Mouse (Mus musculus) hindbrain, embryonic 13.5 days (tissue): ENCODE data around the gene Pnrc1. TPM values are rescaled to one million over a fixed set of nuclear protein-coding genes. Genes with fewer than 3 reads are reported as not detected.

Source experiments
- ATAC-seq: fragments of 200-750 bp; cut with Nextera tagmentation; 2 replicates; pipeline ENCODE4 v1.8.0; 2017; ENCODE audit warnings: moderate TSS enrichment; ENCODE audit not compliant: low FRiP score
- H3K27ac ChIP-seq: fragments of 300-500 bp; sonication (generic); 2 replicates; pipeline ENCODE4 v1.5.1; 2015; ENCODE audit warnings: inconsistent platforms, mild to moderate bottlenecking, moderate library complexity
- H3K27me3 ChIP-seq: fragments of 300-500 bp; sonication (generic); 2 replicates; pipeline ENCODE4 v1.6.1; 2015; ENCODE audit warnings: mild to moderate bottlenecking, inconsistent platforms
- H3K36me3 ChIP-seq: fragments of 300-500 bp; sonication (generic); 2 replicates; pipeline ENCODE4 v1.6.1; 2015; ENCODE audit warnings: mild to moderate bottlenecking, inconsistent platforms
- H3K4me1 ChIP-seq: fragments of 300-500 bp; sonication (generic); replicated peaks from 2 replicates; pipeline ENCODE4 v1.6.1; 2015; ENCODE audit warnings: inconsistent platforms
- H3K4me2 ChIP-seq: fragments of 300-500 bp; sonication (generic); 2 replicates; pipeline ENCODE4 v1.6.1; 2015; ENCODE audit warnings: inconsistent platforms, mild to moderate bottlenecking, moderate library complexity
- H3K4me3 ChIP-seq: fragments of 300-500 bp; sonication (generic); 2 replicates; pipeline ENCODE4 v1.5.1; 2015; ENCODE audit warnings: mild to moderate bottlenecking, inconsistent platforms
- H3K9ac ChIP-seq: fragments of 300-500 bp; sonication (generic); 2 replicates; pipeline ENCODE4 v1.6.1; 2015; ENCODE audit warnings: mild to moderate bottlenecking, inconsistent platforms
- H3K9me3 ChIP-seq: fragments of 300-500 bp; sonication (generic); 2 replicates; pipeline ENCODE4 v1.6.1; 2016; ENCODE audit warnings: inconsistent platforms
- WGBS: fragments of 180-500 bp; shearing (Covaris S2); methylation state at CpG from one replicate; pipeline ENCODE4 v1.1.7; 2015; 5-methylcytosine and 5-hydroxymethylcytosine counted together
- polyA plus RNA-seq: library from polyadenylated mRNA; unstranded; fragments of >200 nt; fragmentation: Nextera tagmentation; extraction: Ambion mirVana; gene quantifications from 2 replicates; pipeline ENCODE4 v1.2.1, GENCODE M21; 2015

Pnrc1 gene
- polyA plus RNA-seq, 1 experiment from 2014 or later, result 69.5 TPM

GRCm38 (mm10) chr4:33243016-33243758 lies 46.8 kb downstream of the Pnrc1 start:
- no peak for ATAC-seq
- no peak overlapping the region for H3K4me3 ChIP-seq
- H3K4me2 ChIP-seq, result no peak overlapping the region
- 0 out of 2 replicates have a peak overlapping the region, but pooled peaks have one; percentile 18 for H3K27ac ChIP-seq
- H3K9ac ChIP-seq, result no peak overlapping the region
- peaks cover 26% of the 10 kb centered on the region for H3K4me1 ChIP-seq
- H3K9me3 ChIP-seq, result no peaks in the 10 kb centered on the region
- no peaks in the 10 kb centered on the region for H3K27me3 ChIP-seq
- H3K36me3 ChIP-seq, result peaks cover 41% of the 10 kb centered on the region
- 84% methylated on average over 12 of the region's 12 CpGs for WGBS

- 70% methylated on average over 5 of the region's 5 CpGs for WGBS
- Histone ChIP-seq H3K27me3 (no peaks in the 10 kb centered on the region), H3K4me3 (no peak overlapping the region), H3K4me1 (peaks cover 26% of the 10 kb centered on the region), H3K9me3 (no peaks in the 10 kb centered on the region), H3K27ac (0 out of 2 replicates have a peak overlapping the region, but pooled peaks have one; percentile 18), H3K4me2 (no peak overlapping the region), H3K36me3 (peaks cover 41% of the 10 kb centered on the region), H3K9ac (no peak overlapping the region)
- no peak for ATAC-seq
Observed at GRCm38 (mm10) chr4:33242536-33242935, 47.4 kb downstream of the Pnrc1 start.

GRCm38 (mm10) chr4:33230881-33231280 lies 59.1 kb downstream of the Pnrc1 start:
- H3K4me2 ChIP-seq, result no peak overlapping the region
- H3K27ac ChIP-seq, result no peak overlapping the region
- H3K36me3 ChIP-seq, result peaks cover 37% of the 10 kb centered on the region
- H3K4me1 ChIP-seq, result no peaks in the 10 kb centered on the region
- no peak for ATAC-seq
- 93% methylated on average over 18 of the region's 18 CpGs for WGBS
- H3K27me3 ChIP-seq, result no peaks in the 10 kb centered on the region
- H3K9ac ChIP-seq, result no peak overlapping the region
- no peak overlapping the region for H3K4me3 ChIP-seq
- H3K9me3 ChIP-seq, result no peaks in the 10 kb centered on the region

DNA sequence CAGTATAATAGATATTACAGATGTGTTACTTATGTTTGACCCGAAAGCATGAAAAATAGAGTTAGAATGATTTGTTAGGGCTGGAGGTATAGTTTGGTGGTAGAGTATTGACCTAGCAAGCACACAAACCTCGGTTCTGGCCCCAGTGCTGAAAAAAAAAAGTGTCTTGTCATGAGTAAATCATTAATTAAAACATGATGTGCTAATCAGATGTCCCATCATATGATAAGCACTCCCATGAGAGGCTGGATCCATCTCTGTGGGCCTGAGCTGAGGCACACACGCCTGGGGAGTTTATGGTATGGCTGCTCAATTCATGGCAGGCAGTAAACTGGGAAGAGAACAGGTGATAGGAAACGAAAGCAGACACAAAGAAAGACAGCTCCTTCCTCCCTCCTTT lies 60.3 kb downstream of the Pnrc1 start:
- no peak overlapping the region for H3K4me3 ChIP-seq
- H3K4me2 ChIP-seq, result no peak overlapping the region
- no peaks in the 10 kb centered on the region for H3K27me3 ChIP-seq
- 84% methylated on average over 4 of the region's 4 CpGs for WGBS
- no peak for ATAC-seq
- H3K9ac ChIP-seq, result no peak overlapping the region
- H3K27ac ChIP-seq, result no peak overlapping the region
- H3K36me3 ChIP-seq, result peaks cover 40% of the 10 kb centered on the region
- H3K9me3 ChIP-seq, result no peaks in the 10 kb centered on the region
- no peaks in the 10 kb centered on the region for H3K4me1 ChIP-seq

DNA sequence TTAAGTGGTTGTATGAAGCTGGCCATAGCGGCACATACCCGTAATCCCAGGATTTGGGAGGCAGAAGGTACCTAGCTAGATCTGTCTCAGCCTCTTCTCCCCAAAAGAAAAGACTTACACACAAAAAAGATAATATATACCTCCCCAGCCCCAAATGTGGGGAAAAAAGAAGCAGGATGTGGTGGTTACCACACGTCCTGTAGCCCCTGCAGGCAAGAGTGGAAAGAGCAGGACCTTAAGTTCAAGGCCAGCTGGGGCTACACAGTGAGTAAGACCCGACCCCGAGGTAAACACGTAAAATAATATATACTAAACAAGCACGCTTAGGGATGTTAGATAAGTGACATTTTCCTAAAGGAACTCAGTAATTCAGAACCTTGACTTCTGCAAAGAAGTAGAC lies 62.8 kb downstream of the Pnrc1 start:
- Histone ChIP-seq H3K27ac (no peak overlapping the region), H3K4me2 (no peak overlapping the region), H3K4me1 (no peaks in the 10 kb centered on the region), H3K9me3 (no peaks in the 10 kb centered on the region), H3K27me3 (no peaks in the 10 kb centered on the region), H3K36me3 (peaks cover 30% of the 10 kb centered on the region), H3K4me3 (no peak overlapping the region), H3K9ac (no peak overlapping the region)
- ATAC-seq, result no peak
- 90% methylated on average over 7 of the region's 7 CpGs for WGBS

GRCm38 (mm10) chr4:33224003-33224675 lies 65.8 kb downstream of the Pnrc1 start:
- Histone ChIP-seq H3K27me3 (no peaks in the 10 kb centered on the region), H3K9ac (no peak overlapping the region), H3K4me3 (no peak overlapping the region), H3K27ac (no peak overlapping the region), H3K9me3 (no peaks in the 10 kb centered on the region), H3K4me2 (no peak overlapping the region), H3K36me3 (peaks cover 19% of the 10 kb centered on the region), H3K4me1 (peaks cover 5% of the 10 kb centered on the region; the same call in 1 of the 2 replicates)
- ATAC-seq, result no peak
- WGBS, result 81% methylated on average over 7 of the region's 7 CpGs

DNA sequence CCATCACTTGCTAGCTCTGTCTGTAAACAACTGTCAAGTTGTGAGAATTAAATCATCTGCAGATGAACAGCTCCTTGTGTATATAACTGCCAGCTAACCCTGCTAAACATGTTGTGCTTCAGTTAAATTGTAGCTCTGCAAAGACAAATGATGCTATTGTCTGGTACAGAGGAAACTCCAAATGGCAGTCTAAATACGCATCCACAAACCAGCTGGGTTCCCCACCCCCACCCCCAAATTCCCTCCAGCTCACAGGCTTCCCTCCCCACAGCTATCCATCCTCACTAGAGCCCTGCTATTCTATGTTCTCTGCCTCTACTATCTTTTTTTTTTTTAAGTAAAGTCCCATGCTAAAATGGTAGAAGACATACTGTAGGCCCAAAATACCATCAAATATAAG lies 68.1 kb downstream of the Pnrc1 start:
- Histone ChIP-seq H3K9ac (no peak overlapping the region), H3K36me3 (peaks cover 8% of the 10 kb centered on the region), H3K4me2 (no peak overlapping the region), H3K27me3 (no peaks in the 10 kb centered on the region), H3K4me3 (no peak overlapping the region), H3K9me3 (no peaks in the 10 kb centered on the region), H3K27ac (no peak overlapping the region), H3K4me1 (peaks cover 5% of the 10 kb centered on the region; the same call in 1 of the 2 replicates)
- WGBS, result 36% methylated on average over 1 of the region's 1 CpGs
- ATAC-seq, result no peak

GRCm38 (mm10) chr4:33208881-33209841 lies 80.8 kb downstream of the Pnrc1 start, which contains the start of gene Srsf12:
Srsf12 (plus strand) TSS chr4:33208991.
- Histone ChIP-seq H3K4me3 (peak within 1 kb of the TSS; percentile 79), H3K4me1 (peaks cover 23% of the 10 kb centered on the region), H3K27me3 (peaks cover 3% of the 10 kb centered on the region; the same call in 1 of the 2 replicates), H3K4me2 (peak within 1 kb of the TSS; percentile 89), H3K36me3 (peaks cover 3% of the 10 kb centered on the region), H3K9me3 (peaks cover 3% of the 10 kb centered on the region; the same call in 1 of the 2 replicates), H3K9ac (peak within 1 kb of the TSS; percentile 93), H3K27ac (peak within 1 kb of the TSS; percentile 88)
- ATAC-seq, result peak; percentile 93
- 3% methylated on average over 65 of the region's 65 CpGs for WGBS

GRCm38 (mm10) chr4:33207551-33207950 lies 82.4 kb downstream of the Pnrc1 start:
- ATAC-seq, result no peak
- WGBS, result 72% methylated on average over 2 of the region's 2 CpGs

DNA sequence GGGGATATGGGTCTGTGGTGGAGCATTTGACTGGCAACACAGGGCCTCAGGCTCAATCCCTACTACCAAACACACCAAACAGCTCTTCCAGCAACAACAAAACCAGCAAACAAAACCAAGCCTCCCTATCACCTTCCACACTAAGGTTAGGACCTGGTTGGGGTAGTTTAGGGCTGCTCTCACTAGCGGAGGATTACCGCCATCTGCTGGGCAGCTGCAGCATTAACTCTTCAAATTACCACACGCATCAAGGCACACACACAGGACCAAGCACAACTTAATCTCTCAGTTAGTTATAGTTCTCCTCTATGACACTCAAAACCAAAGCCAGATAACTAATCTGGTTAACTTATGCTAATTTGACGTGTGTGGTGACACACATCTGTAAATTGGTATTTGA lies 85.3 kb downstream of the Pnrc1 start:
- H3K4me3 ChIP-seq, result no peak overlapping the region
- H3K4me2 ChIP-seq, result no peak overlapping the region
- H3K27ac ChIP-seq, result no peak overlapping the region
- no peak overlapping the region for H3K9ac ChIP-seq
- no peaks in the 10 kb centered on the region for H3K9me3 ChIP-seq
- peaks cover 3% of the 10 kb centered on the region; the same call in 1 of the 2 replicates for H3K27me3 ChIP-seq
- H3K36me3 ChIP-seq, result no peaks in the 10 kb centered on the region
- 2% methylated on average over 4 of the region's 4 CpGs for WGBS
- ATAC-seq, result no peak
- peaks cover 13% of the 10 kb centered on the region for H3K4me1 ChIP-seq

More at GRCm38 (mm10) chr4:33207551-33207950, 82.4 kb downstream of the Pnrc1 start:
- Histone ChIP-seq H3K9me3 (no peaks in the 10 kb centered on the region), H3K9ac (no peak overlapping the region), H3K4me1 (peaks cover 23% of the 10 kb centered on the region), H3K27me3 (peaks cover 3% of the 10 kb centered on the region; the same call in 1 of the 2 replicates), H3K4me3 (no peak overlapping the region), H3K4me2 (no peak overlapping the region), H3K27ac (no peak overlapping the region), H3K36me3 (no peaks in the 10 kb centered on the region; the same call in 1 of the 2 replicates)

DNA sequence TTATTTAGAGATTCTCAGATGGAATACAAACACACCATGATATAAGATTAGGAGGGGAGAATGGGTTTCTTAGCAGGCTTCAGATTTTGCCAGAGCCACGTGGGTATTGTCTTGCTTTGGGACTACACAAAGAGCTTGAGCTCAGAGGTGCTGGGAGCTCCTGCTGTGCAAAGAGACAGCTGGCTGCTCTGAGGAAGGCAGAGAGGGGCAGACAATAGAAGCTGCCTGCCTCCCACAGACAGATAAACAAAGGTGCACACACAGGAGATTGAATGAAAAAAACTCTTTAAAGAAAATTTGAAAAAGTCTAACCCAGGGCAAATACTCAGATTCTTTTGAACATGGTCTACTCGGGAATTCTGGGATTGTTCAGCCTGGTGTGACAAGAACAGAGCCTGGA lies 91.8 kb downstream of the Pnrc1 start:
- H3K9me3 ChIP-seq, result 0 out of 2 replicates have a peak, but pooled peaks cover 3% of the 10 kb centered on the region
- H3K4me3 ChIP-seq, result no peak overlapping the region
- no peaks in the 10 kb centered on the region for H3K36me3 ChIP-seq
- no peak for ATAC-seq
- no peak overlapping the region for H3K27ac ChIP-seq
- no peak overlapping the region for H3K4me2 ChIP-seq
- no peaks in the 10 kb centered on the region for H3K4me1 ChIP-seq
- WGBS, result 3% methylated on average over 2 of the region's 2 CpGs
- H3K9ac ChIP-seq, result no peak overlapping the region
- H3K27me3 ChIP-seq, result no peaks in the 10 kb centered on the region
